Mouse (Mus musculus) liver, embryonic 13.5 days (tissue): ENCODE results near the gene Eya2. TPM values are rescaled to one million over a fixed set of nuclear protein-coding genes. Genes with fewer than 3 reads are reported as not detected.

Source experiments
- ATAC-seq: fragments of 200-750 bp; cut with Nextera tagmentation; 2 replicates; pipeline ENCODE4 v1.8.0; 2017; ENCODE audit warnings: low read depth, mild to moderate bottlenecking, moderate number of reproducible peaks, moderate library complexity
- DNase-seq: peaks from one replicate; pipeline ENCODE4 v3.0.0; 2022
- H3K27ac ChIP-seq: fragments of 300-500 bp; sonication (generic); 2 replicates; pipeline ENCODE4 v1.5.1; 2015; ENCODE audit warnings: moderate library complexity, mild to moderate bottlenecking, inconsistent platforms
- H3K27me3 ChIP-seq: fragments of 300-500 bp; sonication (generic); 2 replicates; pipeline ENCODE4 v1.6.1; 2015; ENCODE audit warnings: mild to moderate bottlenecking, inconsistent platforms
- H3K36me3 ChIP-seq: fragments of 300-500 bp; sonication (generic); 2 replicates; pipeline ENCODE4 v1.6.1; 2015; ENCODE audit warnings: mild to moderate bottlenecking, inconsistent platforms
- H3K4me1 ChIP-seq: fragments of 300-500 bp; sonication (generic); replicated peaks from 2 replicates; pipeline ENCODE4 v1.6.1; 2015; ENCODE audit warnings: inconsistent platforms
- H3K4me2 ChIP-seq: fragments of 300-500 bp; sonication (generic); 2 replicates; pipeline ENCODE4 v1.6.1; 2015; ENCODE audit warnings: inconsistent platforms, mild to moderate bottlenecking, moderate library complexity
- H3K4me3 ChIP-seq: fragments of 300-500 bp; sonication (generic); replicated peaks from 2 replicates; pipeline ENCODE4 v1.5.1; 2015; ENCODE audit warnings: mild to moderate bottlenecking, inconsistent platforms
- H3K9ac ChIP-seq: fragments of 300-500 bp; sonication (generic); 2 replicates; pipeline ENCODE4 v1.6.1; 2015; ENCODE audit warnings: mild to moderate bottlenecking, inconsistent platforms
- H3K9me3 ChIP-seq: fragments of 300-500 bp; sonication (generic); replicated peaks from 2 replicates; pipeline ENCODE4 v1.6.1; 2016; ENCODE audit warnings: inconsistent platforms
- WGBS: fragments of 180-500 bp; shearing (Covaris S2); methylation state at CpG from one replicate; pipeline ENCODE4 v1.1.7; 2015; ENCODE audit not compliant: insufficient replicate concordance; 5-methylcytosine and 5-hydroxymethylcytosine counted together
- polyA plus RNA-seq: library from polyadenylated mRNA; unstranded; fragments of >200 nt; fragmentation: Nextera tagmentation; extraction: Ambion mirVana; gene quantifications from 2 replicates; pipeline ENCODE4 v1.2.1, GENCODE M21; 2015

Eya2 gene
- polyA plus RNA-seq, 1 experiment from 2014 or later: 0.13 TPM

GRCm38 (mm10) chr2:165595676-165596070, 841 bp downstream of the Eya2 start:
- Histone ChIP-seq H3K36me3 (no peaks in the 10 kb centered on the region), H3K4me3 (no peak overlapping the region), H3K4me2 (no peak overlapping the region), H3K9ac (no peak overlapping the region), H3K9me3 (no peaks in the 10 kb centered on the region), H3K4me1 (no peaks in the 10 kb centered on the region), H3K27me3 (peaks cover 65% of the 10 kb centered on the region), H3K27ac (no peak overlapping the region)
- DNase-seq (no peak), ATAC-seq (no peak)
- WGBS: 7% methylated on average over 13 of the region's 13 CpGs

- ATAC-seq (no peak), DNase-seq (no peak)
- H3K9me3 ChIP-seq: no peaks in the 10 kb centered on the region
- H3K27me3 ChIP-seq: peaks cover 65% of the 10 kb centered on the region
- no peak overlapping the region for H3K27ac ChIP-seq
- no peak overlapping the region for H3K9ac ChIP-seq
- no peaks in the 10 kb centered on the region for H3K36me3 ChIP-seq
- no peak overlapping the region for H3K4me3 ChIP-seq
- no peaks in the 10 kb centered on the region for H3K4me1 ChIP-seq
- no peak overlapping the region for H3K4me2 ChIP-seq
- WGBS: 29% methylated on average over 11 of the region's 11 CpGs
Measured at GRCm38 (mm10) chr2:165596141-165596540, 1.3 kb downstream of the Eya2 start.

- Histone ChIP-seq H3K4me2 (no peak overlapping the region), H3K36me3 (no peaks in the 10 kb centered on the region), H3K9ac (no peak overlapping the region), H3K4me1 (no peaks in the 10 kb centered on the region), H3K27me3 (peaks cover 65% of the 10 kb centered on the region), H3K4me3 (no peak overlapping the region), H3K9me3 (no peaks in the 10 kb centered on the region), H3K27ac (no peak overlapping the region)
- 57% methylated on average over 6 of the region's 6 CpGs for WGBS
- ATAC-seq (no peak), DNase-seq (no peak)
Measured at GRCm38 (mm10) chr2:165597536-165597935, 2.7 kb downstream of the Eya2 start.

GRCm38 (mm10) chr2:165598139-165598538, 3.3 kb downstream of the Eya2 start:
- no peak for ATAC-seq
- H3K9ac ChIP-seq: no peak overlapping the region
- no peaks in the 10 kb centered on the region for H3K4me1 ChIP-seq
- no peaks in the 10 kb centered on the region for H3K36me3 ChIP-seq
- H3K27me3 ChIP-seq: peaks cover 61% of the 10 kb centered on the region
- no peak for DNase-seq
- H3K4me3 ChIP-seq: no peak overlapping the region
- WGBS: 27% methylated on average over 5 of the region's 5 CpGs
- no peak overlapping the region for H3K27ac ChIP-seq
- H3K9me3 ChIP-seq: no peaks in the 10 kb centered on the region
- H3K4me2 ChIP-seq: no peak overlapping the region

- ATAC-seq: no peak
- no peak overlapping the region for H3K4me2 ChIP-seq
- H3K27me3 ChIP-seq: peaks cover 48% of the 10 kb centered on the region
Measured at GRCm38 (mm10) chr2:165599566-165599965, 4.7 kb downstream of the Eya2 start.

GRCm38 (mm10) chr2:165600926-165601325, 6.1 kb downstream of the Eya2 start:
- H3K4me2 ChIP-seq: no peak overlapping the region
- WGBS: 48% methylated on average over 13 of the region's 13 CpGs
- DNase-seq: no peak
- no peak overlapping the region for H3K4me3 ChIP-seq
- no peak overlapping the region for H3K27ac ChIP-seq
- no peaks in the 10 kb centered on the region for H3K9me3 ChIP-seq
- no peak overlapping the region for H3K9ac ChIP-seq
- H3K27me3 ChIP-seq: peaks cover 35% of the 10 kb centered on the region
- ATAC-seq: no peak
- no peaks in the 10 kb centered on the region for H3K36me3 ChIP-seq
- no peaks in the 10 kb centered on the region for H3K4me1 ChIP-seq

More at GRCm38 (mm10) chr2:165599566-165599965, 4.7 kb downstream of the Eya2 start:
- Histone ChIP-seq H3K4me3 (no peak overlapping the region), H3K4me1 (no peaks in the 10 kb centered on the region), H3K27ac (no peak overlapping the region), H3K9me3 (no peaks in the 10 kb centered on the region), H3K36me3 (no peaks in the 10 kb centered on the region), H3K9ac (no peak overlapping the region)
- no peak for DNase-seq
- 68% methylated on average over 13 of the region's 13 CpGs for WGBS

GRCm38 (mm10) chr2:165601605-165602004, 6.8 kb downstream of the Eya2 start:
- peaks cover 30% of the 10 kb centered on the region for H3K27me3 ChIP-seq
- WGBS: 44% methylated on average over 8 of the region's 8 CpGs

GRCm38 (mm10) chr2:165603775-165604174, 8.9 kb downstream of the Eya2 start:
- Histone ChIP-seq H3K9ac (no peak overlapping the region), H3K4me3 (no peak overlapping the region), H3K36me3 (no peaks in the 10 kb centered on the region), H3K4me1 (no peaks in the 10 kb centered on the region), H3K27me3 (peaks cover 15% of the 10 kb centered on the region), H3K27ac (no peak overlapping the region), H3K4me2 (no peak overlapping the region), H3K9me3 (no peaks in the 10 kb centered on the region)
- ATAC-seq (no peak), DNase-seq (no peak)
- WGBS: 56% methylated on average over 8 of the region's 8 CpGs

More at GRCm38 (mm10) chr2:165601605-165602004, 6.8 kb downstream of the Eya2 start:
- H3K4me2 ChIP-seq: no peak overlapping the region
- no peaks in the 10 kb centered on the region for H3K36me3 ChIP-seq
- no peaks in the 10 kb centered on the region for H3K9me3 ChIP-seq
- H3K27ac ChIP-seq: no peak overlapping the region
- H3K9ac ChIP-seq: no peak overlapping the region
- ATAC-seq (no peak), DNase-seq (no peak)
- no peak overlapping the region for H3K4me3 ChIP-seq
- H3K4me1 ChIP-seq: no peaks in the 10 kb centered on the region

- H3K27me3 ChIP-seq: no peaks in the 10 kb centered on the region
- no peaks in the 10 kb centered on the region for H3K9me3 ChIP-seq
- no peaks in the 10 kb centered on the region for H3K36me3 ChIP-seq
- no peak overlapping the region for H3K27ac ChIP-seq
- WGBS: 58% methylated on average over 7 of the region's 7 CpGs
- no peaks in the 10 kb centered on the region for H3K4me1 ChIP-seq
- H3K9ac ChIP-seq: no peak overlapping the region
- H3K4me2 ChIP-seq: no peak overlapping the region
- ATAC-seq (no peak), DNase-seq (no peak)
- H3K4me3 ChIP-seq: no peak overlapping the region
Measured at GRCm38 (mm10) chr2:165611551-165612253, 16.9 kb downstream of the Eya2 start.

- ATAC-seq: no peak
- Histone ChIP-seq H3K9me3 (no peaks in the 10 kb centered on the region; the same call in 1 of the 2 replicates), H3K27ac (no peak overlapping the region), H3K4me2 (no peak overlapping the region), H3K27me3 (no peaks in the 10 kb centered on the region), H3K36me3 (no peaks in the 10 kb centered on the region), H3K4me1 (no peaks in the 10 kb centered on the region), H3K9ac (no peak overlapping the region), H3K4me3 (no peak overlapping the region)
- 64% methylated on average over 13 of the region's 13 CpGs for WGBS
- DNase-seq: no peak
Measured at GRCm38 (mm10) chr2:165613741-165614339, 19.0 kb downstream of the Eya2 start.

GRCm38 (mm10) chr2:165621488-165621887, 26.7 kb downstream of the Eya2 start:
- no peak for ATAC-seq
- 34% methylated on average over 2 of the region's 2 CpGs for WGBS
- Histone ChIP-seq H3K36me3 (no peaks in the 10 kb centered on the region), H3K9ac (no peak overlapping the region), H3K9me3 (no peaks in the 10 kb centered on the region; the same call in 1 of the 2 replicates), H3K4me3 (no peak overlapping the region), H3K27me3 (no peaks in the 10 kb centered on the region), H3K4me1 (no peaks in the 10 kb centered on the region), H3K4me2 (no peak overlapping the region), H3K27ac (no peak overlapping the region)
- no peak for DNase-seq

GRCm38 (mm10) chr2:165622596-165622995, 27.8 kb downstream of the Eya2 start:
- 63% methylated on average over 3 of the region's 3 CpGs for WGBS
- no peak for DNase-seq
- H3K9ac ChIP-seq: no peak overlapping the region
- no peak overlapping the region for H3K4me2 ChIP-seq
- no peaks in the 10 kb centered on the region for H3K36me3 ChIP-seq
- H3K4me1 ChIP-seq: no peaks in the 10 kb centered on the region
- H3K27ac ChIP-seq: no peak overlapping the region
- H3K9me3 ChIP-seq: no peaks in the 10 kb centered on the region
- no peak overlapping the region for H3K4me3 ChIP-seq
- H3K27me3 ChIP-seq: no peaks in the 10 kb centered on the region
- ATAC-seq: no peak
